Mouse (Mus musculus) T-helper 2 cell (primary cell): ENCODE measurements around the gene Arcn1.
"Not testable (repeated sequence)": the region's sequence is repeated elsewhere in the genome, so short reads cannot be mapped to it uniquely, and the experiment has no call there.

ENCODE experiments used
- in situ Hi-C: fragments of 300-600 bp; cut with MboI, MseI; formaldehyde crosslinking; loops from one replicate; pipeline ENCODE4 v1.15.1; 2025; ENCODE audit warnings: high pct_unique_total_duplicates

Arcn1 gene

GRCm38 (mm10) chr9:44767101-44768028 is at the start of gene Arcn1, which contains the start of gene Ift46:
Gene Arcn1 (minus strand): TSS chr9:44767845.
Gene Ift46 (plus strand): TSS chr9:44767908.
- in situ Hi-C loops = no loop called here

GRCm38 (mm10) chr9:44814179-44814578 is 46.5 kb upstream of the Arcn1 start:
- in situ Hi-C loops = loop anchor here (10.0 kb wide), 1 partner anchor 291 kb away; no protein-coding TSS in a partner anchor

GRCm38 (mm10) chr9:44810316-44810715 is 42.7 kb upstream of the Arcn1 start:
- in situ Hi-C loops = loop anchor here (10.0 kb wide), 1 partner anchor 294 kb away; no protein-coding TSS in a partner anchor

- in situ Hi-C loops = no loop called here
Measured at GRCm38 (mm10) chr9:44807778-44808177, 40.1 kb upstream of the Arcn1 start.

GRCm38 (mm10) chr9:44807141-44807540 is 39.5 kb upstream of the Arcn1 start:
- in situ Hi-C loops = no loop called here

GRCm38 (mm10) chr9:44805536-44805935 is 37.9 kb upstream of the Arcn1 start:
- in situ Hi-C loops = no loop called here

- in situ Hi-C loops = no loop called here
Measured at GRCm38 (mm10) chr9:44804678-44805077, 37.0 kb upstream of the Arcn1 start.

- in situ Hi-C loops = no loop called here
Measured at GRCm38 (mm10) chr9:44802808-44803450, 35.3 kb upstream of the Arcn1 start, which contains the start of gene Ttc36. Gene Ttc36 (minus strand): TSS chr9:44803072.

- in situ Hi-C loops = no loop called here
Measured at GRCm38 (mm10) chr9:44801669-44802068, 34.0 kb upstream of the Arcn1 start.

GRCm38 (mm10) chr9:44799958-44800324 is 32.3 kb upstream of the Arcn1 start:
- in situ Hi-C loops = no loop called here

- in situ Hi-C loops = no loop called here
Measured at GRCm38 (mm10) chr9:44799102-44799957, 31.7 kb upstream of the Arcn1 start, which contains the start of gene Tmem25. Gene Tmem25 (minus strand): TSS chr9:44799307.

GRCm38 (mm10) chr9:44798298-44798697 is 30.7 kb upstream of the Arcn1 start:
- in situ Hi-C loops = no loop called here

GRCm38 (mm10) chr9:44792842-44793241 is 25.2 kb upstream of the Arcn1 start:
- in situ Hi-C loops = no loop called here

GRCm38 (mm10) chr9:44772750-44773651 is 5.4 kb upstream of the Arcn1 start:
- in situ Hi-C loops = no loop called here

- in situ Hi-C loops = no loop called here
Measured at GRCm38 (mm10) chr9:44772392-44772749, 4.7 kb upstream of the Arcn1 start.

GRCm38 (mm10) chr9:44771376-44771775 is 3.7 kb upstream of the Arcn1 start:
- in situ Hi-C loops = no loop called here

- in situ Hi-C loops = not testable (repeated sequence)
Measured at GRCm38 (mm10) chr9:44768029-44768394, 367 bp upstream of the Arcn1 start.

- in situ Hi-C loops = no loop called here
Measured at GRCm38 (mm10) chr9:44760873-44761272, 6.8 kb downstream of the Arcn1 start.

- in situ Hi-C loops = no loop called here
Measured at GRCm38 (mm10) chr9:44748473-44748872, 19.2 kb downstream of the Arcn1 start.

- in situ Hi-C loops = no loop called here
Measured at GRCm38 (mm10) chr9:44747341-44747740, 20.3 kb downstream of the Arcn1 start.

GRCm38 (mm10) chr9:44746666-44747065 is 21.0 kb downstream of the Arcn1 start:
- in situ Hi-C loops = no loop called here
